Mouse (Mus musculus): Measurements from ENCODE around the gene Slc17a7.
A peak's percentile ranks its signal among the peaks of the same experiment; 100 is the strongest.

Gene Slc17a7

GRCm38 (mm10) chr7:45175398-45175797 lies 11.6 kb downstream of the Slc17a7 start:
- no peak for DNase-seq (ENCODE audit: low spot score in 2 of 2)

- no peak for DNase-seq (ENCODE audit: low spot score in 2 of 2)
Measured at GRCm38 (mm10) chr7:45175929-45176328, 12.2 kb downstream of the Slc17a7 start.

GRCm38 (mm10) chr7:45176356-45176755 lies 12.6 kb downstream of the Slc17a7 start:
- DNase-seq (ENCODE audit: low spot score in 2 of 2): peak in 1 of 2 experiments; percentile 52

- DNase-seq (ENCODE audit: low spot score in 2 of 2): no peak
Measured at GRCm38 (mm10) chr7:45178550-45178949, 14.8 kb downstream of the Slc17a7 start.

GRCm38 (mm10) chr7:45179469-45179868 lies 15.7 kb downstream of the Slc17a7 start, which contains the start of gene Gfy:
Gene Gfy, minus strand, starts transcription at chr7:45179569.
- DNase-seq (ENCODE audit: low spot score in 2 of 2): no peak

DNA sequence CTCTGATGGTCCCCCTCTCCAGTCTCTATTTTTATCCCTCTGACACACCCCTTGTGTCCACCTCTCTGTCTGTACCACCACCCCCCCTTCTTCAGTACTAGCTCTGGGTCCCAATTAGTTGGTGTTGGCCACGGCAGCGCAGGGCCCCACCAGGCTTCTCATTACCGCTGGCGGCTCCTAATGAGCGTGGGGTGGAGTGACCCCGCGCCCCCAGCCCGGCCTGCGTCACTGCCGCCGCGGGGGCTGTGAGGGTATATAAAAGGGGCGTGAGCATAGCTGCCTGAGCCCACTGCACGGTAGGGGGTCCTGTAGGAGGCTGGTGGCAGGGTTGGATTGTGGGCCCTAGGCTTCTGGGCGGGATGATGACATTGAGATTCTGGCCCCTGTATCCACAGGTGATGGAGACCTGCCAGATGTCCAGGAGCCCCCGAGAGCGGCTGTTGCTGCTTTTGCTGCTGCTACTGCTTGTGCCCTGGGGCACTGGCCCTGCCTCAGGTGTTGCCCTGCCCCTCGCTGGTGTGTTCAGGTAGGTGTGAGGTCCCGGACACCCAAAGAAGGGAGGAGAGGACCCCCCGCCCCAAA lies 17.2 kb downstream of the Slc17a7 start, which contains the start of gene Pth2:
Gene Pth2 (plus strand): TSS at position 100 of the 582 bp plus-strand sequence.
- DNase-seq (ENCODE audit: low spot score in 2 of 2): peak in 1 of 2 experiments; percentile 36

- no peak for DNase-seq (ENCODE audit: low spot score in 2 of 2)
Measured at GRCm38 (mm10) chr7:45181540-45181939, 17.8 kb downstream of the Slc17a7 start.

DNA sequence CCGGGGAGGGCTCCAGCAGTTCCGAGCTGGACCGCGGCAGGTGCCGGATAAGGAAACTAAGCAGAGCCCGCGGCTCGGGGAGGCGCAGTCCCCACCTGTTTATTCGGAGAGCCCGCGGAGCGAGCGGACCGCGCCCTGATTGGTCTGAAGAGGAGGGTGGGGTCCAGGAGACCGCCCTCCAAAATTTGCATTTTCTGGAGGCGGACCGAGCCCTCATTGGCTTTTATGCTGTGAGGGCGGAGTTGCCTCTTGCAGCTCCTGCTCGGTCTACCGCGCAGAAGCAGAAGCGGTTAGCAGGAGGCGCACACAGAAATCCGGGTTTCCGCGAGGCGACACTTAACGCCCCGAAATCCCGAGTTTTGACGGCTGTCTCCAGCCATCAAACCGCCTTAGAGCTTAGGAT lies 18.5 kb downstream of the Slc17a7 start:
- peak; percentile 92 to 93 for DNase-seq (ENCODE audit: low spot score in 2 of 2)

DNA sequence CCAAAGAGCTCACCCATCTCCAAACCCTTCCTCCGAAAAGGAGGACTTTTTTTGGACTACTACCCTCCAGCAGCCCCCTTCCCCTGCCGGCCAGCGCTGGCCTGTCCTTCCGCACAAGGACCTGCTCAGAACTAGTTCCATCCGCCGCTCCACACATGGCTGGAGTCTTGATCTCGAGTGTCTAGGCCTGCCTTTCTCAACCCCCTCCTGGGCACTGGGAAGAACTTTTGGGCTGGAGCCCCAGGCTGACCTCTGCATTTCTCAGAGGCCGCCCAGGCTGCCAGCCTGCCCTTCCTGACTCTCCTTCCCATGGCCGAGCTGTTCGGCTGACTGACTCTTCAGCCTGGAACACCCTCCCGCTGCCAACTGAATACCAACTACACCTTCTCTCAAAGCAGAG lies 18.9 kb downstream of the Slc17a7 start:
- DNase-seq (ENCODE audit: low spot score in 2 of 2): no peak

- no peak for DNase-seq (ENCODE audit: low spot score in 2 of 2)
Measured at GRCm38 (mm10) chr7:45183672-45184071, 19.9 kb downstream of the Slc17a7 start.

DNA sequence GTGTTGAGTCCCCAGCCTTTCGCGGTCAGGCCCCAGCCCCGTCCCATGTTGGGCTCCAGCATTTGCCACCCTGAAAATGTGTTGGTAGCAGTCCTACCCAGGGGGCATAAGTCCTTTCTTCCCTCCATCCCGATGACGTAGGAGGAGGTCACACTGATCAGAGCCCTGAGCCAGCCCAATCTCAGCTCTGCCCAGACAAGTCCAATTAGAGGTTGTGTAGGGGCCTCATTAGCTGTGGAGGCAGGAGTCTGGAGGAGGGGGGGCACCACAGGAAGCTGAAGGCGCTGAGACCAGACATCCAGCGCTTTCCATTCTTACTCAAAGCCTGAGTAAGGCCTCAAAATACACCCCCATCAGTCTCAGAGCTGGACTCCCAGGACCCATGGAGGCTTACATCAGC lies 22.2 kb downstream of the Slc17a7 start:
- no peak for DNase-seq (ENCODE audit: low spot score in 2 of 2)

DNA sequence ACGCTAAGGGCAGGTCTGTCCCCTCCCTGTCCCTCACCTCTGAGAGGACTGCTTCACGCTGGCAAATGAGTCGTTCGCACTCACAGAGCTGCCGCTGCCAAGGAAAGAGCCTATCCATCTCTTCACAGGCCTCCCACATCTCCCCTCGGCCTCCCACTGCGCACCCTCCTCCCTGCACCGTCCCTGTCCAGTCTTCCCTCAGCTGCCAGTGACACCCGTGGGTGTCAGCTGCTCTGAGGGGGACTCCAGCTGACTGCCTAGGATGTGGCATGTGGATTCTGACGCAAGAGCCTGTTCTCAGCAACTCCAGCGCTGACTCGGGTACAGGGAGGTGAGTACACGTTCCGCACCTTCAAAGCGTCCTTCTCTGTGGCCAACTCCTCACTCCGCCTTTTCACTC lies 25.9 kb downstream of the Slc17a7 start:
- DNase-seq (ENCODE audit: low spot score in 2 of 2): no peak

GRCm38 (mm10) chr7:45190186-45190585 lies 26.4 kb downstream of the Slc17a7 start:
- DNase-seq (ENCODE audit: low spot score in 2 of 2): no peak

DNA sequence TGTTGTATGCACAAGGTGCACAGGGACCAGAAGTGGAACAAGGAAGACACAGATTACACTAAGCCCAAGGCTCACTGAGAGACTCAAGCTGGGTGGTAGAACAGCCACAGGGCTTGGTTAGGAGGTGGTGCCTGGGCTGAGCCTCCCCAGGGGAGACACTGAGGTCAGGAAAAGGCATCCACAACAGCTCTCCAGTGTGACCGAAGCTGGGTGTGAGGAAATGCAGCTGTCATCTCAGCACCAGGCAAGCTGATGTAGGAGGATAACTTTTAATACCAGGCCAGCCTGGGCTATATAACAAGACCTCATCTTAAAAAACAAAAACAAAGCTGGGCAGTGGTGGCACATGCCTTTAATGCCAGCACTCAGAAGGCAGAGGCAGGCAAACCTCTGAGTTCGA lies 27.4 kb downstream of the Slc17a7 start:
- DNase-seq (ENCODE audit: low spot score in 2 of 2): no peak

- no peak for DNase-seq (ENCODE audit: low spot score in 2 of 2)
Measured at GRCm38 (mm10) chr7:45191803-45192363, 28.1 kb downstream of the Slc17a7 start.

- DNase-seq (ENCODE audit: low spot score in 2 of 2): no peak
Measured at GRCm38 (mm10) chr7:45192585-45193310, 29.0 kb downstream of the Slc17a7 start.

- no peak for DNase-seq (ENCODE audit: low spot score in 2 of 2)
Measured at GRCm38 (mm10) chr7:45193406-45193805, 29.7 kb downstream of the Slc17a7 start.

- no peak for DNase-seq (ENCODE audit: low spot score in 2 of 2)
Measured at GRCm38 (mm10) chr7:45193871-45194785, 30.4 kb downstream of the Slc17a7 start.

DNA sequence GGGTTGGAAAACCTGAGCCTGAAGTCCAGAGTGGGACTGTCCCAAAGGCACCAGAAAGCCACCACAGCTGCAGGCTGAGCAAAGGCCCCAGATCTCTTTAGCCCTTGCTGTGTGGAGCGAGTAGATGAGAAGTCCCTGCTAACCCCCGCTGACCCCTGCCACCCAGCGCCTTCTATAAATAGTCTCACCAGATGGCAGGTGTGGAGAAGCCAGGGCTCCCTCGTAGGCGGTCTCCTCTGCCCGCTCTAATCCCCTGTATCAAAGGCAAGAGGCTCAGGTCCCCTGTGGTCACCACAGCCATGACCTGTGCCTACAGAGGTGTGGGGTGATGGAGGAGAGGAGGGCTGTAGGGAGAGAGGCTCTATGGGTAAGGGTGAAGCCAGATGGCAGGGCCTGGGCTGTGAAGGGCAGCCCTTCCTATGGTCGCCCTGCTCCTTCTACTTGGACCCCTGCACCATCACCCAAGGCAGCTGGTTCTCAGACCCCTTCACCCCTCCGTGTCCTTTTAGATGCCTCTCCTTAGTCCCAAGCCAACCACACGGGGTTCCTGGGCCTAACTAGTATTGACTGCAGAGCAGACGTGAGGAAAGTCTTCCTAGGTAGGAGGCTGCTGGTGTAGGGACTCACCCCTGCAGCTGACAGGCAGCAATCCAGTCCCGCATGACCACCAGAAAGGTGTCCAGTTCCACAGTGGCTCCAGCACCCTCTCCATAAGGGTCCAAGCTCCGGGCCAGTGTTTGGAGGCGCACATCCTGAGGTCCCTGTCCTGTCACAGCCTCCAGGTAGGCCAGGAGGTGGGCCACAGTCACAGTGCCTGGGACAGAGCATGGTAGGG lies 31.8 kb downstream of the Slc17a7 start:
- DNase-seq (ENCODE audit: low spot score in 2 of 2): no peak

DNA sequence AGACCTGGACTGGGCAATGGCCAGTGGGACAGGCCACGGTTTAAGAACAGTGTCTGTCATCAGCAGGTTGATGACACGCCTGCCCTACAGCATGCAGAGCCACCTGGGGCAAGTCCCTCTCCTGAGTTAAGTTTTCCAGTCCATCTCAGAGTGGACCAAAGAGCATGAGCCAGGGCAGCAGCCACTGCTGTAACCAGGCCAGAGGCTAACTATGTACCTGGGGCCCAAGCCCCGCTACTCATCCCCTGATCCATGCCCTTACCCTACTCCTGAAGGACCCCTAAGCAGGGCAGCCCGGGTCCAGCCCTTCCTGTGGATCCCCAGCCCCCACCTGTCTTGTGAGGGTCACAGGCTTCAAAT lies 32.4 kb downstream of the Slc17a7 start:
- DNase-seq (ENCODE audit: low spot score in 2 of 2): no peak

GRCm38 (mm10) chr7:45196994-45197393 lies 33.2 kb downstream of the Slc17a7 start:
- no peak for DNase-seq (ENCODE audit: low spot score in 2 of 2)
